Mouse (Mus musculus) right cerebral cortex, adult 18-20 months (tissue): ENCODE data around the gene Sbf2.
"Not testable (repeated sequence)": the region's sequence is repeated elsewhere in the genome, so short reads cannot be mapped to it uniquely, and the experiment has no call there.

Experiments used
- DNase-seq: peaks from one replicate; pipeline ENCODE4 v3.0.0; 2022; ENCODE audit warnings: mixed read lengths

The Sbf2 gene

DNA sequence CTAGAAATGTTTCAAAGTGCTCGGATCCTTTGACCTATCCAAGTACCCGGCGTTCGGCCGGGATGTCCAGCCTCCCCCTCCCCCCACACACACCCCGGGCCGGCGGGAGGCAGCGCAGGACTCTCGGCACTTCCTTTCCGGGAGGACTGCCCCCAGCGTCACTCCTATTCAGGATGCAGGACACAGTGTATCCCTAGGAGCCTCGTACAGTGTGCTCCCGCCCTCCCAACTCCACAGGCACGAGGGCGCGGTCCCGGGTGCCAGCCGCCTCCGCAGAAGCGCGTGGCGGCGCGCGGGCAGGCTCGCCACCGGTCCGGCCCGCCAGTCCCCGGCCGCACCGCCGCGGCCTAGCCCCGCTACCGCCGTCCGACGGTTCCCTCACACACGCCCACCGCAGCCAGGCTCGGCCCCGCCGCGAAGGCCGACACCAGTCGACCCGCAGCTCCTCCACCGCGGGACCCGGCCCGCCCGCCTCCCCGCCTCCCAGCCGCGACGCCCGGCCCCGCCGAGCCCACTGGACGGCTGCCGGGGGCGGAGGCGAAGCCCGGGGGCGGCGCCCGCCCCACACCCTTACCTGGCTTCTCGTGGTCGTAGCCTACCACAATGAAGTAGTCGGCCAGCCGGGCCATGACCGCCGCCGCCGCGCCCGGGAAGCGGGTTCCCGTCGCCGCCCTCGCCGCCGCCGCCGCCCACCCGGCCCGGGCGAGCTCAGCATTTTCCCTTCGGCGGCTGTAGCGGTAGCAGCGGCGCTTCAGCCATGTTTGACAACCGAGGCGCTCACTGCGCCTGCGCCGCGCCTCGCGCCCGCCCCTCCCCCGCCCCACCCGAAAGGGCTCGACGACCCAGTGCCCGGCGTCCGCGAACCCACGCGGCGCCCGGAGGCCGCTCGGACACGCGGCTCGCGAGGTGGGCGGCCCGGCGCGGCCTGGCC, at the start of gene Sbf2:
TSS of gene Sbf2 (minus strand) at position 790 of the 931 bp plus-strand sequence.
- peak; percentile 79 for DNase-seq

DNA sequence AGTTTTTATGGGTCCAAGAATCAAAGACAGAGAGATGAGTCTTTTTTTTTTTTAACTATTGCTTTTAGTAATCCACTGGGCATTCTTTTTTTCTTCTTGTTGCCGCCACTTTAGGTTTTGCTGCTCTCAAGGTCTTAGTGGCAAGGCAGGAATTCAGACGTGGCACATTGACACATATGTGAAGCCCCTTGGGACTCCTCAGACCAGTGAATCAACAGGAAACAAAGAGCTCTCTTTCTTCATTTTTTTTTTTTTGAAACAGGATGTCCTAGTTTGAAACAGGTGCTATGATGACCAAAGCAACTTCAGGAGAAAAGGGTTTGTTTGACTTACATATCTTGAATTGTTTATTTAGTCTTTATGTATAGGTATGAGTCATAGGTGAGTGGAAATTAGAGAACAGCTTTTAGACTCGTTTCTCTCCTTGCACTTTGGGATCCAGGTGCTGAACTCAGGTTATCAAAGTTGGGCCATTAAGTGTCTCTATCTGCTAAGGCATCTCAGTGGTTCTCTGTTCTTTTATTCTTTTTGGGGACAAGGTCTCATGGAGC, 43.7 kb upstream of the Sbf2 start:
- no peak for DNase-seq

DNA sequence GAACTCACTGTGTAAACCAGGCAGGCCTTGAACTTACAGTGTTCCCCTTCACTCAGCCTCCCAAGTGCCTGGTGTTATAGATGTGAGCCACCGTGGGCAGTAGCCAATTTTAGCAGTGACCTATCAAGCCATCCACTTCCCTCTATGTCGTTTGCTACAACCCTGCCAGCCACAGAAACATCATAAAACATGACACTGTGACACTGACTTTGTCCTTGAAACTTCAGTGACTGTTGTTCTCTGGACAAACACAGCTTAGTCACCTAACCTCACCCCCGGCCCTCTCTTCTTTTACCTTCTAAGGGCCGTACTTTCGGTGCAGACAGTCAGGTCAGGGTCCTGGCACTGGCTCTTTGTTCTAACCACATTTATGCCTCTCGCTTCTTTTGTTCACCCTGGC, 41.2 kb upstream of the Sbf2 start:
- DNase-seq: no peak

DNA sequence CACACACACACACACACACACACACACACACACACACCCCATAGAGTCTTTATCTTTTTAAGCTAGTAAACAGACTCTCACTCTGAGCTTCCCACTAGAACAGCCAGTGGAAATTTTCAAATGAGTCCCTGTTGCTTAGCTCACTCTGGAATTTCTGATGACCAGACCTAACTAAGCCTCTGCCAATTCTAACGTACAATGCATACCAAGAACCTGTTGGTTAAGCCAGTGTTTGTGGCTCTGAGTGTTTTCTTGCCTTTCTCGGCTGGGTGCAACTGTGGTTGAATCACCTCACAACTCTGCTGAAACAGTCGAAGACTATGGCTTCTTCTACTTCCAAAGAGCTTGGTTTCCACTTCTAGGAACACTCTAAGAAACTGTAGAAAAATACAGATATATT, 40.5 kb upstream of the Sbf2 start:
- DNase-seq: no peak

DNA sequence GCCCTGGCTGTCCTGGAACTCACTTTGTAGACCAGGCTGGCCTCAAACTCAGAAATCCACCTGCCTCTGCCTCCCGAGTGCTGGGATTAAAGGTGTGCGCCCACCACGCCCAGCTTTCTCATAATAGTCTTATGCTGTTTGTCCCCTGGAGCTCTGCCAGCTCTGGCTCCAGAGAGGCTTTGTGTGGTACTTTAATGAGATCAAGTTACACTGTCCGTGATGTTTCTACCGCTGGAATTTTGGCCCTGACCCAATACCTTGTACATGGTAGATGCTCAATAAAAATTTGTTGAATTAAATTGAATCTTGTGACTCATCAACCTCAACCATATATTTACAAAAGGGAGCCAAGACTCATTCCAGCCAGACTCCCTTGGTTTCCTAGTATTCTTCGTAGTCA, 36.4 kb upstream of the Sbf2 start:
- DNase-seq: no peak

DNA sequence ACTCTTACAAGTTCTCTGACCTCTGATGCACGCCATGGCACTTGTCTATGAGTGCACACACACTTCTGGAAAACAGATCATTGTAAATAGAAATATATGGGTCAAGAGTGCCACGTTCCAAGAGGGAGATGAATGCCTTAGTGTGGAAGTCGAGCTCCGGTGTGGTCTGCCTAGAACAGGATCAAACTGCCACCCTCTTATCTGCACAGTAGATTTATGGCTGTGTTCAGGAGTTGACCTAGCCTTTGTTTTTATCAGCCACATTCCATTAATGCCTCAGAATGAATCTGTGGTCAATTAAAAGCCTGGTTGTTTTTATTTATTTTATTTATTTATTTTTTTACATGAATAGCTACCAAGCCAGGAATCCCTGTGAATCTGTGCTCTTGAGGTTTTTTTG, 35.8 kb upstream of the Sbf2 start:
- DNase-seq: no peak

DNA sequence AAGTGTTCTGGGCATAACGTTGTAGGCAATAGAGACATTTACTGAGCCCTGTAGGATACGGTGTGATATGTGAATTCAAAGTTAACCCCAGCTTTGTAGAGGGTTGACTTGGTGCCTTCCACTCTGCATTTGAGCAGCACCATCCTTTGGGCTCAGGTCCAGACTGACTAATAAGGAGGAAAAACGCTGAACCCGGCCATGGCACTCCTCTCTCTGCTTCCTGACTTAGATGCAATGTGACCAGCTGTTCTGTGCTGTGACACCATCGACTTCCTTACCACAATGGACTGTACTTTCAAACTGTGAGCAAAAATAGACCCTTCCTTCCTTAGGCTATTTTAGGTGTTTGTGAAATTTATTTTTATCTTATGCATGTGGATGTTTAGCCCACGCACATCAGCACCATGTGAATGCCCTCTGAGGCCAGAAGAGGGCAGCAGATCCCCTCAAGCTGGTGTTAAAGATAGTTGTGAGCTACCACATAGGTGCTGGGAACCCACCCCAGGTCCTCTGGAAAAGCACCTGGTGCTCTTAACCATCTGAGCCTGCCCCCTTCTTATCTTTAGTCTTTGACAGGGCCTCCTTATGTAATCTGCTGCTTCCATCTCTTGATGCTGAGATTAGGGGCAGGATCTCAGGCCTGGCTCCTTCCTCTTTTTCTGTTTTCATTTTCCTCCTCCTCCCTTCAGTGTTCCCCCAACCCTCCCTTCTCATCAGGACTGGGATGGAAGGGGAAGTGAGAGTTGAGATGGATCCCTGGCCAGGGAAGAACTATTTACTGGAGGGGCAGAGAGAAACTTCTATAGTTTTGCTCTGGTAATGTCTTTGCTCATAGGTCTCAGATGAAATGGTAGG, 34.6 kb upstream of the Sbf2 start:
- DNase-seq: no peak

DNA sequence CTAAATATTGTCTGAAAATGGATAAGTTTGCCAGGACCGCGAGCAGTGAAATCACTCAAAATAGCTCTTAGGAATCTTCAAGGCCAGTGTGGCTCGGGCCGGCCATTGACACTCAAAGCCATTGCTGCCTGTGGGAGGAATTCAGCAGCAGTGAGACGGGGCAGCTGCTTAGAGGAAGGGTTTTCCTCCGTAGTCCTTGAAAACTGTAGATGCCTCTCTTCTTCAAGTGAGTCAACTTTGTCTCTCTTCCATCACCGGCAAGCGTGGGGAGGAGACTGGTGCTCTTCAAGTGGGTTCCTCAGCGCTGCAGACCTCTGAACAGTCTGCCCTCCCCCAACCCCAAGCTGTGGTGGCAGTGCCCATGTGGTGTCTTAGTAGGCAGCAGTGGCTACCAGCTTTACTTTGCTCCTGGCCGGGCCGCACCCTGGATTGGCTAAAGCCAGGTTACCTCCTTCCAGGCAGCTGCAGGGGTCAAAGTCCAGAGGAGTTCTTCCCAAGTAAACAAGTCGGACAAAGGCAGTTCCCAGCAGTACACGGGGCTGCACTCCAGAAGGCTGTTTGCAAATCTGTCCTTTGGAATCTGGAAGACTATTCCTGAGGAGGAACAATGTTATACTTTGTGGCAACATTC, 33.8 kb upstream of the Sbf2 start:
- DNase-seq: no peak

DNA sequence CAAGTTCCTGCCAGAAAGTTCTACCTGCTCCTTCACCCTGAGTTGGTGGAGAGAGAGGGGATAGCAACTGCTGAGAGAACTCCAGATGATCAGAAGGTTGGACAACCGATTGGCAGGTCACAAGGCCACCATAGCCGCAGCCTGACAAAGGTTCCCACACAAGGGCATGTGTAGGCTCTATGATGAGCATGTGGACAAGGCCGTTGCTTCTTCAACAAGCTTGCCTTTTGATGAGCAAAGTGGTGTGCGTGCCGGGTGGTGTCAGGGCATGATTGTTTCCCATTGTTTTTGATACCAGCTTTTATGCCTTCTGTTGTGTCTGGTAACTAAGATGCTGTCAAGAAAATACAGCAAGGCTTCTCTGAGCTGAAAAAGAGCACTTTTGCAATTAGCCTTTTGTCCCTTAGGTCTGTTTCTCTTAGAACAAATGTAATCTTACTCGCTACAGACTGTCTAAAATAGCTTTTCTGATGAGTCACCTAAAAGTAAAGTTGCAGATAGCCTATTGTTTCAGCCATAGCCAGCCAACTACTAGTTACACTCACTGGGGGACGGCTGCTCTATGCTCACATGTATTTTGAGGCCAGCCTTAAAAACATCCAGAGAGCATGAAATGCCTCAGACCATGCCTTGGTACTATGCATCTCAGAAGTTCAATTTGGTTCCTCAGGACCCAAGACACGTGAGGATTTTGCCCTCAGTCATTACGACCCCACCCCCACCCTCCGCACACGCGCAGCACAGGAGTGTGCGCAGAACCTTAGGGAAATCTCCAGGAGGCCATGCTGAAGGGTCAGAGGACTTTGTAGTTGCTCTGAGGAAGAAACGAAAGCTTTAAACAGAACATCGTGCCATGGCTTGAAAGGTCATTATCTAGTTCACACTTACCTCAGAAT, 33.1 kb upstream of the Sbf2 start:
- DNase-seq: no peak

DNA sequence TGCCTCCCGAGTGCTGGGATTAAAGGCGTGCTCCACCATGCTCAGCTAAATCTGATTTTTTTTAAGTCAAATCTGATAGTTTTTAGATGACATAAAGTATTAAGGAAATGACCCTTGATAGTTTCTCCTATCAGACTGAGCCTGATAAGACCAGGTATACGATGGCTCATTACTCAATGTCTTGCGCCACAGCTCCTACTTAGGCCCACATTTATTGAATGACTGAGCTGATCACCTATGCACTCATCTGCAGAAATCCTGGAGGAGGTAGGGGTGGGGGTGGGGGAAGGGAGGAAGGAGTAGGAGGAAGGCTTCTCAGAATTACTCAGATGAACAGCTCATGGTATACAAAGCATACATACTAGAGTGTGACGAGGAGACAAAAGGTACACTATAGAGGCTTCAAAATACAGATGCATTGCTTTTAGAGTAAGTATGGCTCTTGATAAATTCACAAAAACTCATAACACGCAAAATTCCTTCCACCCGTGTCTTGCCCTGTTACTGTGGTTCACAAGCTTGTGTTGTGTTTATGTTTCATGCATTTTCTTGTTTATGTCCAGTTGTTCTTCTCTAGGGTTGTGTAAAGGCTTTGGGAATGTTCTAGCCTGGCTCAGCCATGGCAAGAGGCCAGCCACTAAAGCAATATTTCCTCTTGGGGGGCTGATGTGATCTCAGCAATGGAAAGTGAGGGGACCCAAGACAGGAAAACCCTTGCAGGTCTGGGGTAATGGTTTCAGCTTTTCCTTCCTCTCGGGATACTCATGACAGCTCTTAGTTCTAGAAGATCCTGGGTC, 32.1 kb upstream of the Sbf2 start:
- no peak for DNase-seq

DNA sequence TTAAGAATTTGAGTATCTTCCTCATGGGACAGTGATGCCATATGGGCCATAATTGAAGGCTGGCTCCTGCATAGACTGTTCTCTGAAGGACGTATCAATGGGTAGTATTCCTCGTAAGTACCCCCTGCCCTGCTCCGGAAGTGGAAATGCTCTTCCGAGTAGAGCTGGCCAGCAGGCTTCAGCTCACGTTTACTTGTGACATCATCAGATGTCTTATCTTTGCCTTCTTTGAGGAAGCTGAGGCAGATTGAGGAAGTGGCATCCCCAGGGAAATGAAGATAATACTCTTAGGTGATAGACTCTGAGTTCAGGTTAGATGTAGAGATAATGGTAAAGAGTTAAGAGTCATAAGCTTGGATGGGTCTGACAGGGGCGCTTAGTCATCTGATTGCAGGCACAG, 31.1 kb upstream of the Sbf2 start:
- no peak for DNase-seq

DNA sequence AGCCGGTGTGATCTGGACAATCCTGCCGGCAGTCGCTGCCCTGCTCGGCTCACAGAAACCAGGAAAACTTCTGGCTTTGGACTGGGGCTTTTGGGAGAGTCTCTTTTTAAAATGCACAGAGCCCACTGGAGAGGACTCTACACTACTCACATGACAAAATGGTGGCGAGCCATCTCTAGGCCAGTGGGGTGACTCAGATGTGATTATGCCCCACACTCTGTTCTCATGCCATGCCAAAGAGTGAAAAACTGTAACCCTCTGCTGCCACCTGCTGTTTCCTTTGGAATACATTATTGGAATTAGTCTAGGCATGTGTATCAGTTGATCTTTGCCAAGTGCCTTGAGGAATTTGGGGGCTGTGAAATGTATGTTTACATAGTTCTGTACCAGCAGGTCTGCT, 30.6 kb upstream of the Sbf2 start:
- DNase-seq: peak; percentile 65

DNA sequence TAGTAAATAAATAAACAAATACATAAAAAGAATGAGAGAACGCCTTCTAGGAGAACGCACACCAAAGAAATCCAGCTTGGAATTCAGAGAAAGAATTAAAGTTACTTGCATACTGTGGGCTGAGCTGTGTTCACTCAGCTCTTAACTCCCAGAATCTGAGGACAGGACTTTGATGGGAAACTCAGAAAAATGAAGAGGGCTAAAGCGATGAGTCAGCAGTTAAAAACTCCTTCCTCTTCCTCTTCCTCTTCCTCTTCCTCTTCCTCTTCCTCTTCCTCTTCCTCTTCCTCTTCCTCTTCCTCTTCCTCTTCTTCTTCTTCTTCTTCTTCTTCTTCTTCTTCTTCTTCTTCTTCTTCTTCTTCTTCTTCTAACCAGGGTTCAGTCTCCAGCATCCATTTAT, 25.2 kb upstream of the Sbf2 start:
- not testable (repeated sequence) for DNase-seq

DNA sequence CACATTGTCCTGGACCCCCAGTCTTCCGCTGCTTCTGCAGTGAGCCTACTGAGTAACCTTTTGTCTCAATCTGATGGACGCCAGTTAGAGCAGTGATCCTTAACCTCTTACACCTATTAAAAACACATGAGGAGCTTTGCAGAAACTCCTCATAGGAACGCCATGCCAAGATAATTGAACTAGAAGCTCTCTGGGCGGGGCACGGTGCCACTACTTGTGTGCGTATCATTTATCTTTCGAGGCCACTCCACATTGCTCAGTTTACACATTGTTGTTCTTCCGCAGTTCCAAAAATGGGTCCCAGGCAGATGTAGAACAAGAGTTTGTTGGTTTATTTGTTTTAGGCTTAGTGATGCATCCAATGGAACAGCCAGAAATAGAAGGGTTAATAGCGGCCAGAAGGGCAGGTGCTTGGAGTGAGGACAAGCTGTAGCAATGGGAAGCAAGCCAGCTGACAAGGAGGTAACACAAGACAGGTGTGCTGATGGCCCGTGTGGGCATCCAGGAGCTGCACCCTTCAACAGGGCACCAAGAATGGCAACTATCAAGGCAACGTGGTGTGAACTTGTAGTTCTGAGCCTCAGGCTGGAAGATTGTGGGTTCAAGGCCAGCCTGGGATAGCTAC, 24.7 kb upstream of the Sbf2 start:
- DNase-seq: no peak

DNA sequence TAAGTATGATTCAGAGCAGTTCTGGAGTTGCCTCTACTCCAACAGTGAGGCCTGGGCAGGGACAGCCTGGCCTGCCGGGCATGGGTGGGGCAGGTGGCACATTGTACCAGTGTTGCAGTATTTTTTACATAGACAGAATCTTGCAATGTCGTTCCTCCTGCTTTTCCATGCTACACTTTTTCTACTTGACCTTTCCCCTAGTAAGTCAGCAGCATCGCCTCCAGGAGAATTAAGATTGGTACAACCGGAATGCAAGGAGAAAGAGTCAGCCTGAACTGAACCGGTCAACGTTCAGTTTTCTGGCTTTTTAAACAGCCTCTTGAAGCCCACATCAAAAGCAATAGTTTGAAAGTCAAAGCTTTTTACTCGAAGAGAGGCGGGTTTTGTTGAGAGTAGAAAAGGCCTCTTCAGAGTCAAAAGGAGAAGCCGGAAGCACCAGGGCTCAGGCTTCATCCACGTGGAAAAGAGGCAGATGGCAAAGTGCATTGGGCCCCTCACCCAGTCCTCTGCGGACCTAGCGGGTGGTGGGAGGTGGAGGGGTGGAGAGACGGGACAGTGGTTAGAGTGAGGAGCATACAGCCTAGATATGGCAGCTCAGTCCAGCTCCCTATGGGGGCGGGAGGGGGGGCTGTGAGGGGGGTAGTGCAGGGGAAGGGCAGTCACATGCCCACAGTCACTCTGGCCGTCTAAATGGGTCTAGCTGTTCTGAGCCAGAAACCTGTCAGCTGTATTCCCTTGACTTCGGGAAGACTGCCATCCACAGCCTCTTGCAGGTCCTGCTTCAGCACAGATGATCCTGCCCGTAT, 23.8 kb upstream of the Sbf2 start:
- DNase-seq: no peak

DNA sequence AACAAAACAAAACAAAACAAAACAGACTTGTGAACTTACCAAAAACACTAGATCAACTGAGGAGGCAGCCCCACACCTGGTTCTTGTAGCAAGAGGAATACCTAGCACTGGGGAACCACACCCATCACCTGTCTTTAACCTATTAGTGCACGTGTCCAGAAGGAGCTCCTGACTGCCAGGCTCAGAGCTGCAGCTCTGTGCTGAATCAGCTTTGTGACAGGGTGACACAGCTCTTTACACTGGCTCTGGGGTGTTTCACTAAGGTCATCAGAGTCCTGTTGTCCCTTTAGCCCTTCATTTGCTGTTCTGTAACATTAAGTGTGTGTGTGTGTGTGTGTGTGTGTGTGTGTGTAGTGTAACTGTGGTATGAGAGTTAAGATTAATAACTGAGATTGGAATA, 21.8 kb upstream of the Sbf2 start:
- DNase-seq: no peak

DNA sequence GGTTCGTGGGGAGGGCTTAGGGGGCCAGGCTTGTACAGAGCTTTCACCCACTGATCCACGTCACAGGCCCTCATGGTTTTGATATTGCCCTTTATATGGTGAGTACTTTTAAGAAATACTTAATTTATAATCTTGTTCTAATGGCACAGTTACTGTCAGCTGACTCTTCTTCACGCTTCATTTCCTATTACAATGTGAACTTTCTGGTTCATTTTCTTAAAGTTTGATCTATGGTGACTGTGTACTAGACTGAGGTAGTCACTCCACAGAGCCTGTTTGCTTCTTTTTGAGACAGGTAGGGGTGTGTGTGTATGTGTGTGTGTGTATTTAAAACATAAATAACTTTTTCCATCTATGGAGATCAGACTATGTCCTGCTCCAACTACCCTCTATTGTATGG, 21.2 kb upstream of the Sbf2 start:
- no peak for DNase-seq

DNA sequence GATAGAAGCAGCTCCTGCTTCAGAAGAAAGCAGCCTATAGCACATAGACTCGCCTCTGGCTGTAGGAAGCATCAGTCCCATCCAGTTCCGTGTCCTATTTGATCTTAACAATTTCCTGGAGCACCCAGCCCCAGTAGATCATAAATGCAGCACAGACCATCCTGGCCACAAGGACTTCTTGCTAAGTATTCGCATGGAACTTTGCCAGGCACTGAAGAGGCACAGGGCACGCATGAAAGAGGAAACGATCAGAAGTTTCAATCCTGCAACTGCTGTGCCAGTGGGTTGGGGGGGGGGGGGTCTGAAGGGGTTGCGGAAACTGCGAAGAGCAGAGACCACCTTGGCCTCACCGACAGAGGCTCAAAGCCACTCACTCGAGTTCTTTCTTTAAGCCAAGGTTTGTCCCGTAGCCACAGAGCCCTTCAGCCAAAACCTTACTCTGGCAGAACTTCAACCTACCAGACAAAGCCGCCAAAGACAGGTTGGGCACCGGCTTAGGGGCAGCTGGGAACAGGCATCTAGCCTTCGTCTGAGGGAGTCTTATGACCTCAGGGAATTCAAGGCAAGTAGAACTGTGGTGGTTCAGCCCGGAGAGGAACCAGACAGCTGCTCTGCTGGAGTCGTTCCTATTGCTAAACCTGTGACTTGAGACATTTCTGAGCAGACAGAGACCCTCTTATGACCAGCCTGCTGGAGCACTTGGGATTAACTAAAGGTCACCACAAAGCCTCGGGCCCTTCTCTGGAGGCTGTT, 16.6 kb upstream of the Sbf2 start:
- DNase-seq: no peak
